Mouse (Mus musculus) megakaryocyte progenitor cell, adult 5-6 weeks (primary cell): ENCODE results near the gene Ncmap. TPM values are rescaled to one million over a fixed set of nuclear protein-coding genes. Genes with fewer than 3 reads are reported as not detected.

Source experiments
- ATAC-seq: replicated peaks from 2 replicates; pipeline ENCODE4 v1.8.0; 2016; ENCODE audit warnings: mild to moderate bottlenecking, moderate TSS enrichment, inconsistent platforms; ENCODE audit not compliant: poor library complexity
- total RNA-seq, 2 experiments: library from RNA; stranded (forward) in 1 of 2; stranded (reverse) in 1 of 2; fragments of 157-497, 149-512 nt in 1 of 2; fragments of 200-1000 nt in 1 of 2; gene quantifications; 2 replicates each; pipeline versions ENCODE4 v1.2.3 to v1.2.4; 2015 to 2017

Ncmap gene
- total RNA-seq, 2 experiments from 2014 or later, result 0.25 TPM; not detected in 1

DNA sequence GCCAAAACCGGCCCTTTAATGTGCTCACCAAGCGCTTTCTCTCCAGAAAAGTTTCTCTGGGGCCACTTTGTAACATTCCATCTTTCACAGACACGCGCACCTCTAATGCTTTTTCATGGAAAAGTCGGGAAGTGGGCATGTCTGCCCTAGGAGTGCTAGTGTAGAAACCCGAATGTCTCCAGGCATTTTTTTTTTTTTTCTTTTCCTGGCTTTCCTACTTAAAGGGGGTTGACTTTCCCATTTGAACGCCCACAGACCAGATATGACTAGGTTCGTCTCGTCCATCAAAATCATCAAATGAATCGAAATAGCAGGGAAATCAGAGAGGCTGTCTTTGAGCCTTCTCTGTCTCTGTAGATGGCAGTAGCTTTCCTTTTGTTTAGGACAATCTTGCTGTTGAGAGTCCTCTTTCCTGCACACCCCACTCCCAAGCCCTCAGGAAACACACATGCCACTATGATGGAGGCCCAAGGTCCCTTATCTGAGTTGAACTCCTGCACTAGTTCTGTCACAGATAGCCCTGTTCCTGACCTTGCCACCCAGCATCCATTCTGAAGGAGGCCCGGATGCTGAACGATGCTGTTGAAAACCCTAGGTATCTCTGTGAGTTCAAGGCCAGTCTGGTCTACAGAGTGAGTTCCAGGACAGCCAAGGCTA lies 44.1 kb downstream of the Ncmap start:
- ATAC-seq, result peak; percentile 27

DNA sequence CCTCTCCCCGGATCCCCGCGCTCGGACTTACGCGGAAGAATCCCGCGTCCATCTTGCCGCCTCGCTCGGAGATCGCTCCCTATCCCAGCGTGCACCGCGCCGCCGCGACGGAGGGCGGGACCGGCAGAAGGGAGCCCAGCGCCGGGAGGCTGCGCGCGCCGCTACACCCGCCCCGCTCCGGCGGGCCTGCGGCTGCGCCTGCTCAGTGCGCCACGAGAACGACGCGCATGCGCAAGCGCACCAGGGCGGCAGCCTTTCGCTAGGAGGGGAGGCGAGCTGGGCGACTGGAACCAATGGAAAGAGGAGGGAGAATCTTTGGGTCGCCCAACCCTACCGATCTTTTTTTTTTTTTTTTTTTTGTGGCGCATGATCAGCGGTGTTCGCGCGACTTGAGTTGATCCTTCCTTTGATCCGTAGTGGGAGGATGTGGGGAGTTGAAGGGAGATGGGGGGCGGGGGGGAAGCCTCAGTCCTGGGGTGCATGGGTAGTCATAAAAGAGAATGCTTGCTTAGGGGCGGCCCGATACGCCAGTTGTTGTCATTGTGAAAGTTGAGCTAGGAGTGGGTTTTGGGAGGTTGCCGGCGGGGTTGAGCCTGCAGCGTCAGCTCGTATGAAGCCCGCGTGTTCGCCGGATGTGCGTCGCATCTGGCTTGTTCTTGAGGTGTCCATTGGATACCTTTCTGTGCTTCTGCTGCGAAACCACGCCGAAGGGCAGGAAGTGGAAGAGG lies 44.8 kb downstream of the Ncmap start, which contains the start of gene Srrm1:
Gene Srrm1, minus strand, starts transcription at position 256 of the 728 bp plus-strand sequence.
- peak; percentile 78 for ATAC-seq

DNA sequence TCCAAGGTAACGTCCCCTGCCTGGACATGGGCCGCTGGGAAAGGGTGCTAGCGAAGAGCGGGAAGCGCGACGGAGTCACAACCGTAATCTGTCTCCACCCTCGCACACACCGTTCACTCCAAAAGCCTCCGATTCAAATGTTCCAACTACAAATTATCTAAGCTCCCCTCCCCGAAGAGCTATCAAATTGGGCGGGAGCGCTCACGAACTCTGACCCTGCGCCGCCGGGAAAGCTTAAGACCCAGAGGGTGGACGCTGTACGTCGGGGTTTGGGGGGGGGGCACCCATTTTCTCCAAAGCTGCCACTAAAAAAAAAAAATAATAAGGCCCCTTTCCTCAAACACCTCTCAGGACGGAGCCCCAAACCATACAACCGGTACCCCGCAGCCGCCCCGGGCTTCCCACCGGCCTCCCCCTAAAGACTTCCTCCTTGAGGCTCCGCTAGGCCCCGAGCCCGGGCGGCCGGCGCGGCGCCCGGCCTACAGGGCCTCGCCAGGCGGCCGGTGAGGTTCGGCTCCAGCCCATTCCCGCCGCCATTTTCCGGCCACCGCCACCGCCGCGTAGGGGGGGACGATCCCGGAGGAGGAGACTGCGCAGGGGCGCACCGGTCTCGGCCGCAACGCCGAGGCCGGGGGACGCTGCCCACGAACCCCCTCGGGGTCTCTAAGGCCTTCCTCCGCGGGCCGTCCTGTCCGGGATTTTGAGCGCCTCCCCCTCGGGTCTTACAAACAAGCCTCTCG lies 45.5 kb downstream of the Ncmap start:
- peak; percentile 15 for ATAC-seq

DNA sequence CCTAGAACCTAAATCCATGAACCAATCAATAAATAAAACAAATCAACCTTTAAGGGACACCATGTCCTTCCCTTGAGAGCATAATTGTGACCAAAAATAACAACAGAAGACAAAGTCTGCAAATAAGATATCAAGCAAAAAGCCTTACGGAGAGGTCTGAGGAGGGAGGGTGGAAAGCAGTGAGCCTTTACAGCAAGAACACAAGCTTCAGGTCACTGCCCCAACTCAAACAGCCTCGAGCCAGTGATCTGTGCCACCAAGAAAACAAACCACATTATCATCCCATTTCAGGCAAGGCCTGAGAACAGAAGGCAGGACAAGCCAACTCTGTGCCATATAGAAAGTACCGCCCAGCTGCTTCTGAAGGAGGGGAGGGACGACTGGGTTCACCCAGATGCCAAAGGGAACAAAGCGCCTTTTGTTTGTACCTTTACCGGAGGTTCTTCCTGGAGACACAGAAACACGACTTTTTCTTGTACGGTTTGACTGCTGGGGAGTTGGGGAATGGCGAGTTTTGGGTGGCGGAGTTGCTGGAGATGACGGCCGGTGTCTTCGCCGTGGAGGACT lies 60.6 kb downstream of the Ncmap start:
- ATAC-seq, result no peak

DNA sequence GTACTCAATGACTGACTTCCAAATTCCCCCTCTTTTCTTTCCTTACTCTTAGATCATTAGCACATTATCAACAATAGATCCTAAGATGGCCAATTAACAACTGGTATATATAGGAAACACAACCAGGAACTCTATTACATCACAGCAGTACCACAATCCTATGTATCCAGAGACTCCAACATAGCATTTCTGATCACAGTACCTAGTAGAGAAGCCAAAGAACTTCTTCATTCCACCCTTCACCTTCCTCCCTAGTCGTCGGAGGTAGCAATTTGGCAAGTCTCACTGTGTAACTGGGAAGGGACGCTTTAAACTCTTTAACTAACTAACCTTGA lies 62.0 kb downstream of the Ncmap start:
- ATAC-seq, result no peak

DNA sequence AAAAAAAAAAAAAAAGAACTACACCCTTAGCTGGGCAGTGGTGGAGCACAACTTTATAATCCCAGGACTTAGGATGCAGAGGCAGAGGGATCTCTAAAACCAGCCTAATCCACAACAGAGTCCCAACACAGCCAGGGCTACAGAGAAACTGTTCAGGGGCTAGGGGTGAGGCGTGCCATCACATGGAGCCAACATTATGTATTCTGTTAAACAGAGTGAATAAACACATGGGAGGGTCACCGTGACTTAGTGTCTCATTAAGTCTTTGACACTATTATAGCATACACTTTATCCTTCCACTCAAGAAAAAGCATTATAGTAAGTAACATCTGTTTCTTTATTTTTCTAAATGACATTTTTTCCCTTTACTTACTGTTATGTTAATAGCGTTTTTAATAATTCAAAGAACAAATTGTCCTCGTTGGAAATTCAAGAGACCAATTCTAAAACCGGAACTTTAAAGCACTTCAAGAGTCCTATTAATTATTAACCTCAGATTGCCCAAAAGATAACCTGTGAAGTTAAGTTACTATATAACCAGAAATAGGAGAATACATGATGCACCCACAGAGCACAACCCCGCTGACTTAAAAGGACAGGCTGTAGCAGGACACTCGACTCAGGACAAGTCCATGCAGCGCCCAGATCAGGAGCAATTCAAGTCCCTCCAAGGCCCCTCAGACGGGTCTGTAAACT lies 62.6 kb downstream of the Ncmap start:
- ATAC-seq, result no peak

DNA sequence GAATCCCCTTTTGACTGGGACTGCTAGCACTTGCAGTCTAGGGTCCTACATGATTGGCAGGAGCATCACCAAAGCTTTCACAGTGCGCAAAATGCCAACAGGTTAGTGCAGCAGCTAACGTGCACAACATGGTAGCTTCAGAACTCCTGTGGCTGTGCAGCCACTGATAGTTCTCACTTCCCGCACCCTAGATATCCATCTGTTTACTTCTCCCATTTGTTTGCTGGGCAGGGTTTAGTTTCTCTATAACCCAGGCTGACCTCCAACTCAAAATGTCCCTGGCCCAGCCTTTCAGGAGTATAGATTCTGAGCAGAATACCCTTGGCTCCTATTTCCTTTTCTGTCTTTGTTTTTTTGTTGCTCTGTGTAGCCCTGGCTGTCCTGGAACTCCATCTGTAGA lies 71.6 kb downstream of the Ncmap start:
- no peak for ATAC-seq

DNA sequence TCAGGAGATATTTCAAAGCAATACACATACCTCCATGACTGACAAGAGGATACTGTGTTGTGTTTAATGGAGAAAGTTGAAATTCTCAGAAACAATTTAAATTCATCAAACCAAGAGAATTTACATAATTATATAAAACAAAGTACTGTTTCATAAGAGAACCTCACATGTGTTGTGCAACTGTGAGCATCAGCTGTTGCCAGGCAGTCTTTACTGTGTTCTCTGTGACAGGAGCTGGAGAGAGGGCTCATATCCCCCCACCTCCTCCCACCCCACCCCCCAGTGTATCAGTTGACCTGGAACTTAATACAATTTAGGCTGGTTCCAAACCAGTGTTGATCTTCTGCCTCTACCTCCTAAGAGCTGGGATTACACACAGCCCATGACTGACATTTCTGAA lies 72.0 kb downstream of the Ncmap start:
- ATAC-seq, result no peak

DNA sequence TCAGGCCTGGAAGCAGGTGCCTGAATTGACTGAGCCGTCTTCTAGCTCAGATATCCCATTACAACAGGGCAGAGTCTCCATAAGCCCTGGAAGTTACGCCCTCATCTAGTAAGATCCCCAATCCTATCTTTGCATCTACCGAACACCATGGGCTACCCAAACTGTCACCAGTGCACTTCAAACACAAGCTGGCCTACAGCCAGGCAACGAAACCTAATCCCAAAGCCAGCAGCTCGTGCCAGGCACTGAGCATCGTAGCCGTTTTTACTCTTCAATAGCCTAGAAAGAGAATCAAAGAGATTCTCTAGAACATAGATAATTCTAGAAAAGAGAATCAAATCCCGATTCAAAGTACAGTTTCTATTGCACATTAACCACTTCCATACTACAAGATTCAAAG lies 75.0 kb downstream of the Ncmap start:
- ATAC-seq, result no peak

Other genes with a start within 250 kb of the Ncmap start
- 28.2 and 34.1 TPM in 2 replicates for gene Clic4, start 125.4 kb downstream of the Ncmap start, total RNA-seq (2015)
- 29.9 and 35.1 TPM in 2 replicates for gene Clic4, start 125.4 kb downstream of the Ncmap start, total RNA-seq (2017)
- gene Srrm1, start 44.9 kb downstream of the Ncmap start, total RNA-seq (2015), result 204 and 218 TPM in 2 replicates
- gene Srrm1, start 44.9 kb downstream of the Ncmap start, total RNA-seq (2017), result 112 and 141 TPM in 2 replicates
- 3.6 and 5.6 TPM in 2 replicates for gene Rcan3, start 35.6 kb upstream of the Ncmap start, total RNA-seq (2015)
- 4.1 and 7.7 TPM in 2 replicates for gene Rcan3, start 35.6 kb upstream of the Ncmap start, total RNA-seq (2017)
- 0.12 TPM in 1 of 2 replicates, not detected in the other for gene Stpg1, start 96.6 kb upstream of the Ncmap start, total RNA-seq (2015)
- gene Stpg1, start 96.6 kb upstream of the Ncmap start, total RNA-seq (2017), result not detected in 2 replicates
- 4.1 and 6.6 TPM in 2 replicates for gene Nipal3, start 96.8 kb upstream of the Ncmap start, total RNA-seq (2015)
- gene Nipal3, start 96.8 kb upstream of the Ncmap start, total RNA-seq (2017), result 18.8 and 23.3 TPM in 2 replicates
- gene Grhl3, start 175.4 kb upstream of the Ncmap start, total RNA-seq (2015), result not detected in 2 replicates
- gene Grhl3, start 175.4 kb upstream of the Ncmap start, total RNA-seq (2017), result not detected in 2 replicates